Mouse (Mus musculus): ENCODE data around the gene Cdk19. TPM values are rescaled to one million over a fixed set of nuclear protein-coding genes. Genes with fewer than 3 reads are reported as not detected.
A peak's percentile ranks its signal among the peaks of the same experiment; 100 is the strongest.

Gene Cdk19
- polyA plus RNA-seq, 1 experiment from 2014 or later: 9.1 TPM

GRCm38 (mm10) chr10:40461362-40461761 is 122.0 kb downstream of the Cdk19 start:
- Histone ChIP-seq H3K9ac (ENCODE audit: low read length) (no peak overlapping the region), H3K4me1 (ENCODE audit: control insufficient read depth in 2 of 2, insufficient read depth in 2 of 2, low read length in 2 of 2) (0 out of 4 replicates have a peak, but pooled peaks cover 0 to 2% of the 10 kb centered on the region in 2 experiments), H3K27ac (replicated peaks in 1 of 2; ENCODE audit: control insufficient read depth in 1 of 2, insufficient read depth in 1 of 2, low read depth in 2 of 2, low read length in 2 of 2) (no peak overlapping the region), H3K36me3 (ENCODE audit: control insufficient read depth, insufficient read depth, low read length) (no peaks in the 10 kb centered on the region), H3K9me3 (ENCODE audit: control insufficient read depth, low read length) (no peaks in the 10 kb centered on the region), H3K4me2 (ENCODE audit: low read length) (no peak overlapping the region), H3K27me3 (ENCODE audit: control insufficient read depth, insufficient read depth, low read length) (no peaks in the 10 kb centered on the region), H3K4me3 (ENCODE audit: control insufficient read depth in 1 of 2, insufficient read depth in 1 of 2, low read depth in 1 of 2, low read length in 2 of 2) (no peak overlapping the region)
- ATAC-seq (ENCODE audit: insufficient number of reproducible peaks, insufficient read depth, low FRiP score, low read depth): no peak
- WGBS: 83% methylated on average over 6 of the region's 6 CpGs

GRCm38 (mm10) chr10:40462257-40462656 is 122.9 kb downstream of the Cdk19 start:
- ATAC-seq (ENCODE audit: insufficient number of reproducible peaks, insufficient read depth, low FRiP score, low read depth): no peak
- WGBS: 69% methylated on average over 3 of the region's 3 CpGs
- H3K27me3 ChIP-seq (ENCODE audit: control insufficient read depth, insufficient read depth, low read length): no peaks in the 10 kb centered on the region

GRCm38 (mm10) chr10:40467174-40467911 is 128.0 kb downstream of the Cdk19 start:
- H3K36me3 ChIP-seq (ENCODE audit: control insufficient read depth, insufficient read depth, low read length): no peaks in the 10 kb centered on the region
- ATAC-seq (ENCODE audit: insufficient number of reproducible peaks, insufficient read depth, low FRiP score, low read depth): no peak
- no peaks in the 10 kb centered on the region for H3K27me3 ChIP-seq (ENCODE audit: control insufficient read depth, insufficient read depth, low read length)
- H3K4me1 ChIP-seq (ENCODE audit: control insufficient read depth in 2 of 2, insufficient read depth in 2 of 2, low read length in 2 of 2): no peaks in the 10 kb centered on the region
- no peak overlapping the region for H3K27ac ChIP-seq (replicated peaks in 1 of 2; ENCODE audit: control insufficient read depth in 1 of 2, insufficient read depth in 1 of 2, low read depth in 2 of 2, low read length in 2 of 2)
- H3K9ac ChIP-seq (ENCODE audit: low read length): no peak overlapping the region
- 52% methylated on average over 8 of the region's 8 CpGs for WGBS
- H3K4me2 ChIP-seq (ENCODE audit: low read length): no peak overlapping the region
- no peak overlapping the region for H3K4me3 ChIP-seq (ENCODE audit: control insufficient read depth in 1 of 2, insufficient read depth in 1 of 2, low read depth in 1 of 2, low read length in 2 of 2)
- no peaks in the 10 kb centered on the region for H3K9me3 ChIP-seq (ENCODE audit: control insufficient read depth, low read length)

More at GRCm38 (mm10) chr10:40462257-40462656, 122.9 kb downstream of the Cdk19 start:
- H3K9me3 ChIP-seq (ENCODE audit: control insufficient read depth, low read length): no peaks in the 10 kb centered on the region
- no peaks in the 10 kb centered on the region for H3K36me3 ChIP-seq (ENCODE audit: control insufficient read depth, insufficient read depth, low read length)
- no peak overlapping the region for H3K4me3 ChIP-seq (ENCODE audit: control insufficient read depth in 1 of 2, insufficient read depth in 1 of 2, low read depth in 1 of 2, low read length in 2 of 2)
- H3K9ac ChIP-seq (ENCODE audit: low read length): no peak overlapping the region
- H3K4me1 ChIP-seq (ENCODE audit: control insufficient read depth in 2 of 2, insufficient read depth in 2 of 2, low read length in 2 of 2): no peaks in the 10 kb centered on the region
- no peak overlapping the region for H3K4me2 ChIP-seq (ENCODE audit: low read length)
- no peak overlapping the region for H3K27ac ChIP-seq (replicated peaks in 1 of 2; ENCODE audit: control insufficient read depth in 1 of 2, insufficient read depth in 1 of 2, low read depth in 2 of 2, low read length in 2 of 2)

GRCm38 (mm10) chr10:40467912-40468254 is 128.5 kb downstream of the Cdk19 start:
- no peak for ATAC-seq (ENCODE audit: insufficient number of reproducible peaks, insufficient read depth, low FRiP score, low read depth)

GRCm38 (mm10) chr10:40469145-40469544 is 129.8 kb downstream of the Cdk19 start:
- Histone ChIP-seq H3K4me3 (ENCODE audit: control insufficient read depth in 1 of 2, insufficient read depth in 1 of 2, low read depth in 1 of 2, low read length in 2 of 2) (no peak overlapping the region), H3K27me3 (ENCODE audit: control insufficient read depth, insufficient read depth, low read length) (no peaks in the 10 kb centered on the region), H3K4me1 (ENCODE audit: control insufficient read depth in 2 of 2, insufficient read depth in 2 of 2, low read length in 2 of 2) (no peaks in the 10 kb centered on the region), H3K36me3 (ENCODE audit: control insufficient read depth, insufficient read depth, low read length) (no peaks in the 10 kb centered on the region), H3K4me2 (ENCODE audit: low read length) (no peak overlapping the region), H3K27ac (replicated peaks in 1 of 2; ENCODE audit: control insufficient read depth in 1 of 2, insufficient read depth in 1 of 2, low read depth in 2 of 2, low read length in 2 of 2) (no peak overlapping the region), H3K9ac (ENCODE audit: low read length) (no peak overlapping the region), H3K9me3 (ENCODE audit: control insufficient read depth, low read length) (no peaks in the 10 kb centered on the region)
- ATAC-seq (ENCODE audit: insufficient number of reproducible peaks, insufficient read depth, low FRiP score, low read depth): no peak
- WGBS: 85% methylated on average over 2 of the region's 2 CpGs

More at GRCm38 (mm10) chr10:40467912-40468254, 128.5 kb downstream of the Cdk19 start:
- no peaks in the 10 kb centered on the region for H3K9me3 ChIP-seq (ENCODE audit: control insufficient read depth, low read length)
- H3K4me3 ChIP-seq (ENCODE audit: control insufficient read depth in 1 of 2, insufficient read depth in 1 of 2, low read depth in 1 of 2, low read length in 2 of 2): no peak overlapping the region
- no peaks in the 10 kb centered on the region for H3K4me1 ChIP-seq (ENCODE audit: control insufficient read depth in 2 of 2, insufficient read depth in 2 of 2, low read length in 2 of 2)
- 82% methylated on average over 1 of the region's 1 CpGs for WGBS
- H3K4me2 ChIP-seq (ENCODE audit: low read length): no peak overlapping the region
- no peak overlapping the region for H3K27ac ChIP-seq (replicated peaks in 1 of 2; ENCODE audit: control insufficient read depth in 1 of 2, insufficient read depth in 1 of 2, low read depth in 2 of 2, low read length in 2 of 2)
- H3K27me3 ChIP-seq (ENCODE audit: control insufficient read depth, insufficient read depth, low read length): no peaks in the 10 kb centered on the region
- no peaks in the 10 kb centered on the region for H3K36me3 ChIP-seq (ENCODE audit: control insufficient read depth, insufficient read depth, low read length)
- H3K9ac ChIP-seq (ENCODE audit: low read length): no peak overlapping the region

- peak overlapping the region; percentile 27 to 64; a peak in 2 of 4 replicates for H3K27ac ChIP-seq (replicated peaks in 1 of 2; ENCODE audit: control insufficient read depth in 1 of 2, insufficient read depth in 1 of 2, low read depth in 2 of 2, low read length in 2 of 2)
- peaks cover 35% of the 10 kb centered on the region for H3K36me3 ChIP-seq (ENCODE audit: control insufficient read depth, insufficient read depth, low read length)
- peak overlapping the region; percentile 23; the same call in 1 of the 2 replicates for H3K4me2 ChIP-seq (ENCODE audit: low read length)
- H3K4me1 ChIP-seq (ENCODE audit: control insufficient read depth in 2 of 2, insufficient read depth in 2 of 2, low read length in 2 of 2): peaks cover 5 to 6% of the 10 kb centered on the region in 2 experiments; a peak in 2 of 4 replicates
- H3K9ac ChIP-seq (ENCODE audit: low read length): no peak overlapping the region
- WGBS: 64% methylated on average over 5 of the region's 5 CpGs
- no peaks in the 10 kb centered on the region for H3K27me3 ChIP-seq (ENCODE audit: control insufficient read depth, insufficient read depth, low read length)
- H3K4me3 ChIP-seq (ENCODE audit: control insufficient read depth in 1 of 2, insufficient read depth in 1 of 2, low read depth in 1 of 2, low read length in 2 of 2): no peak overlapping the region
- no peak for ATAC-seq (ENCODE audit: insufficient number of reproducible peaks, insufficient read depth, low FRiP score, low read depth)
- no peaks in the 10 kb centered on the region for H3K9me3 ChIP-seq (ENCODE audit: control insufficient read depth, low read length)
These were observed 137.3 kb downstream of the Cdk19 start for GRCm38 (mm10) chr10:40476535-40477285.

GRCm38 (mm10) chr10:40477426-40478075 is 138.2 kb downstream of the Cdk19 start:
- H3K27me3 ChIP-seq (ENCODE audit: control insufficient read depth, insufficient read depth, low read length): no peaks in the 10 kb centered on the region
- peaks cover 5 to 6% of the 10 kb centered on the region in 2 experiments; a peak in 2 of 4 replicates for H3K4me1 ChIP-seq (ENCODE audit: control insufficient read depth in 2 of 2, insufficient read depth in 2 of 2, low read length in 2 of 2)
- H3K9ac ChIP-seq (ENCODE audit: low read length): no peak overlapping the region
- no peak overlapping the region for H3K4me3 ChIP-seq (ENCODE audit: control insufficient read depth in 1 of 2, insufficient read depth in 1 of 2, low read depth in 1 of 2, low read length in 2 of 2)
- ATAC-seq (ENCODE audit: insufficient number of reproducible peaks, insufficient read depth, low FRiP score, low read depth): no peak
- no peak overlapping the region for H3K4me2 ChIP-seq (ENCODE audit: low read length)
- peaks cover 35% of the 10 kb centered on the region for H3K36me3 ChIP-seq (ENCODE audit: control insufficient read depth, insufficient read depth, low read length)
- no peaks in the 10 kb centered on the region for H3K9me3 ChIP-seq (ENCODE audit: control insufficient read depth, low read length)
- peak overlapping the region; percentile 27 to 64; a peak in 1 of 4 replicates for H3K27ac ChIP-seq (replicated peaks in 1 of 2; ENCODE audit: control insufficient read depth in 1 of 2, insufficient read depth in 1 of 2, low read depth in 2 of 2, low read length in 2 of 2)
- 93% methylated on average over 18 of the region's 18 CpGs for WGBS
